Mouse (Mus musculus) left cerebral cortex, postnatal 10 days (tissue): ENCODE measurements around the gene Klhdc1. TPM values are rescaled to one million over a fixed set of nuclear protein-coding genes. Genes with fewer than 3 reads are reported as not detected.

Experiments
- DNase-seq, 2 experiments: peaks; one replicate each; pipeline ENCODE4 v3.0.0; 2021 to 2022; ENCODE audit warnings: low spot score in 2 of 2, mixed read lengths in 1 of 2; ENCODE audit errors: extremely low spot score in 1 of 2
- intact Hi-C: fragments of 180-260 bp; cut with DNase I; formaldehyde crosslinking; loops from one replicate; pipeline ENCODE4 v1.15.1; 2025
- total RNA-seq, 2 experiments: library from RNA; stranded (reverse); gene quantifications; 2 replicates each; pipeline ENCODE4 v1.2.3; 2021

Klhdc1 gene
- total RNA-seq, 2 experiments from 2014 or later = 15.0 to 16.7 TPM

- intact Hi-C loops = loop anchor here (5.0 kb wide), 1 partner anchor 64 kb away; no protein-coding TSS in a partner anchor
- no peak for DNase-seq
Observed at GRCm38 (mm10) chr12:69280915-69281314, 39.9 kb downstream of the Klhdc1 start.

- intact Hi-C loops = loop anchor here (5.0 kb wide), 1 partner anchor 66 kb away; no protein-coding TSS in a partner anchor
- no peak for DNase-seq
Observed at GRCm38 (mm10) chr12:69283146-69283545, 42.2 kb downstream of the Klhdc1 start.

- DNase-seq = no peak
- intact Hi-C loops = no loop called here
Observed at GRCm38 (mm10) chr12:69287535-69287934, 46.6 kb downstream of the Klhdc1 start.

DNA sequence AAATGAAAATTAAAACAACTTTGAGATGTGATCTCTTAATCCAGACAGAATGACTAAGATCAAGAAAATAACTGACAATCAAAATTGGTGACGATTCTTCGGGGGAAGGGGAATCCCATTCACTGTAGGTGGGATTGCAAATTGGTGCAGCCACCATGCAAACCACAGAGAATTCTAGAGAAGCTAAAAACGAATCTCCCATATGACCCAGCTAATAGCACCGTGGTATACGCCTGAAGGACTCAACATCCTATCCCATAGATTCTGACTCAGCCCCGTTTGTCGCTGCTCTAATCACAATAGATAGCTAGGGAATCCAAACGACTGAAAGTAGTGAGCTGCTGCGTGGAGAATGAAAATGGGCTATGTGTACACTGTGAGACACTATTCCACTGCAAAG is 47.7 kb downstream of the Klhdc1 start:
- no peak for DNase-seq
- intact Hi-C loops = no loop called here

GRCm38 (mm10) chr12:69292401-69292800 is 51.4 kb downstream of the Klhdc1 start:
- DNase-seq = no peak
- intact Hi-C loops = no loop called here

- DNase-seq = no peak
- intact Hi-C loops = no loop called here
Observed at GRCm38 (mm10) chr12:69293815-69294214, 52.8 kb downstream of the Klhdc1 start.

DNA sequence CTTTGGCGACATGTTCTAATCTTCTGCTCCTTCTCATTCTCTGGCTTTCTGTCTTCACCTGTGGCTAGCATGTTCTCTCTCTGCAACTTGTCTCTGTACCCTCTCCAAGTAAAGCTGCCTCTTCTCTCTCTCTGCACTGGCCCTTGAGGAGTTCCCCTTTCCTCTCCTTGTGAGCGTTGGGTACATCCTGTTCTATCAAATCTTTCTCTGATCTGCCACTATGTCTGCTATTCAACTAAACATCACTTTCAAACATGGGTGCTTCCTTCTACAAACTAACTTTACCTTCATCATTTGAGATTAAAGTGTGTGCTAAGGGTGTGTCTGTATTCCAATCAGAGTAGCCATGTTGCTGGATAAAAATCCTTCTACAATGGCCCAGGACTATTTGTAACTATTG is 54.0 kb downstream of the Klhdc1 start:
- intact Hi-C loops = loop anchor here (5.0 kb wide), 2 partner anchors 83 to 98 kb away; partner anchors contain the start of genes Dnaaf2 and Gm49383
- no peak for DNase-seq

DNA sequence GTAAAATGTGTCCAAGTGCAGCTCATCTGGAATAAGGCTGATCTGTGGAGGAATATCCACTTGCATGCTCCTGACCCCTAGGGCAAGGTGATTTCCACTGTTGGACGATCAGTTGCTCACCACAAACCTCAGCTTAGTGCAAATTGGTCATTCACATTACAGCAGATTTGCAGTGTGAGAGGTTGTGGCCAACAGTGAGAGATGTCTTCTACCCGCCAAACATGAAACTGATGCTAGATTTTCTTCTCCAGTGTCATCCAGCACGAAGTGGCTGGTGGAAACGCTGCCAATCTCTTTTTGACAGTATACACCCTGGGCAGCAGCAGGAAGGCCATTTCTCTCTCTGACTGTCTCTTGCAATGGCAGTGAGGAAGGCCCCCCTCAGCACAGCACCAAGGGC is 54.7 kb downstream of the Klhdc1 start:
- no peak for DNase-seq
- intact Hi-C loops = loop anchor here (5.0 kb wide), 2 partner anchors 83 to 98 kb away; partner anchors contain the start of genes Dnaaf2 and Gm49383

GRCm38 (mm10) chr12:69296511-69297410 is 55.8 kb downstream of the Klhdc1 start, which contains the start of gene Klhdc2:
Klhdc2 (plus strand) TSS chr12:69296681.
- intact Hi-C loops = loop anchor here (5.0 kb wide), 2 partner anchors 84 to 99 kb away; partner anchors contain the start of genes Dnaaf2 and Gm49383
- DNase-seq = peak; percentile 90 to 96

DNA sequence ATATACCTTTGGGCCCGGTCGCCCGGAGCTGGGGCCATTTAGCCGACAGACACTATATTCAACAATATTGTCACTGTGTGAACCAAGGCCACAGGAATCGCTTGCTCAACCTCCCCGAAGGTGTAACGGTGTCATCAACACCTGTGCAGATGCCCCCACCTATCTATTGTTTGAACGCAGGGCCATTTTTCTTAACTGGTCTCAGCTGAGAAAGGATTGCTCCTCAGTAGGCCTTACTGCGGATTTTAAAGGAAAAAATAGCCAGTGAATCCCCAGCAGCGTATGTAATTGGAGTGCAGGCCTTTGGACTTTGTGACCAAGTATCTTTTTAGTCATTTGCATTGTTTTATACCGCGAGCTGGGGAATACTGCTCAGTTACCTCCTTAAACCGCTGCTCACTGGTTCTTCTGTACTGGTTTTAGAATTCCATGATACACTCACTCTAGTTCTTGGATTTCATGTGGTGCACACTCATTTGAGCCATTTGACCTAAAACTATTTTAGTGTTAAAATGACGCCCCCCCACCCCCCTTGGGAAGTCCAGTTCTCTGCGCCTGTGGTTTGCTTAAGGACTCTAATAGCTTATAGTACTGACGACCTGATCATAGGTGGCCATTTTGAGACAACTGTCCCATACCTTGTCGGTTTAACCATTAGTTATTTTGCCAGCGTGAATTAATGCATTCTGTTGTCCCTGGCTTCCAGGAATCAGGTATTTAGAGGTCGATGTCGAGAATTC is 56.6 kb downstream of the Klhdc1 start:
- no peak for DNase-seq
- intact Hi-C loops = loop anchor here (5.0 kb wide), 2 partner anchors 85 to 100 kb away; partner anchors contain the start of genes Dnaaf2 and Gm49383

DNA sequence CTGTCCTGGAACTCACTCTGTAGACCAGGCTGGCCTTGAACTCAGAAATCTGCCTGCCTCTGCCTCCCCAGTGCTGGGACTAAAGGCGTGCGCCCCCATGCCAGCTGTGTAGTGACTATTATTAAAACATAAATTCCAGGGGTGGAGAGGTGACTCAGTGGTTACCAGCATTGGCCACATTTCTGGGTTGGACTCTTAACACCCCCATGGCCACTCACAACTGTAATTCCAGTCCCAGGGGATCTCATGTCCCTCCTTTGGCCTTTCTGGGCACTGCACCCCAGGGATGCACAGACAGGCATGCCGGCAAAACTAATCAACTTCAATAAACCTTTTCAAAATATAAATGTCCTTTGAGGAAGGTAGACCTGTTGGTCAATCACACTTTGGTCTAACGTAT is 57.3 kb downstream of the Klhdc1 start:
- intact Hi-C loops = loop anchor here (5.0 kb wide), 2 partner anchors 86 to 101 kb away; partner anchors contain the start of genes Dnaaf2 and Gm49383
- DNase-seq = no peak

GRCm38 (mm10) chr12:69299231-69299630 is 58.3 kb downstream of the Klhdc1 start:
- DNase-seq = peak in 1 of 2 experiments; percentile 60
- intact Hi-C loops = loop anchor here (5.0 kb wide), 2 partner anchors 87 to 102 kb away; partner anchors contain the start of genes Dnaaf2 and Gm49383

DNA sequence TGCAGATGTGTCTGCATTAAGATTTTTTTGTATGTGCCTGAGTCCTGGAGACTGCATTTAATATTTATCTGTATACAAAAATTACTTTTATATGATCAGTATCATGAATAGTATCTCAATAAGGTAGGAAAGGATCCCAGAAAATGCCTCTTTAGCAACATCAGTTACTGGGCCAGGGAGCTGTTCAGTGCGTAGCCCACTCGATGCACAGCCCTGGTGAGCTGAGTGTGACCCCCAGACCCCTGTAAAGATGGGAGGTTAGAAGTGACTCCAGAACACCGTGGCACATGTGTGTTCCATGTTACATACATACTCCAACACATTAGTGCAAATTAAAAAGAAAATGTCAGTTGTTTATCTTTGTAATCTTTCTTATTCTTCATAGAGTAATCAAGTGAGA is 58.9 kb downstream of the Klhdc1 start:
- intact Hi-C loops = loop anchor here (5.0 kb wide), 2 partner anchors 88 to 103 kb away; partner anchors contain the start of genes Dnaaf2 and Gm49383
- DNase-seq = no peak

DNA sequence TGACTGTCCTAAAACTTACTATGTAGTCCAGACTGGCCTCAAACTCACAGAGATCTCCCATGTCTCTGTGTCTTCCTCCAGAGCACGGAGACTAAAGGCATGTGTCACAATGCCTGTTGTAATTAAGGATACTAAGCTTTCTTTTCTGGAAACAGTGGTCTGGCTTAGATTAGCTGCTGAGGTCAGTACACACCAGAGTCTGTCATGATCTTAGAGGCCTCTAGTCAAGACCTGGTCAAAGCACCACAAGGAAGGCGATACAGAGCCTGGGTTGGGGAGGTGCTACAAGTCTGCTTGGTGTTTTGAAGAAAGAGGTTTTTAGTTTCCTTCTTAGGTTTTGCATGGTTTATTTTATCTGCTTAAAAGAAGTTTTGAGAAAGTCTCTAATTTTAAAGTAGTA is 59.4 kb downstream of the Klhdc1 start:
- no peak for DNase-seq
- intact Hi-C loops = no loop called here

- intact Hi-C loops = no loop called here
- DNase-seq = no peak
Observed at GRCm38 (mm10) chr12:69302171-69302570, 61.2 kb downstream of the Klhdc1 start.

GRCm38 (mm10) chr12:69304051-69304450 is 63.1 kb downstream of the Klhdc1 start:
- intact Hi-C loops = no loop called here
- DNase-seq = no peak

- intact Hi-C loops = loop anchor here (5.0 kb wide), 1 partner anchor 36 kb away; no protein-coding TSS in a partner anchor
- DNase-seq = no peak
Observed at GRCm38 (mm10) chr12:69306333-69306732, 65.4 kb downstream of the Klhdc1 start.

GRCm38 (mm10) chr12:69309659-69310058 is 68.7 kb downstream of the Klhdc1 start:
- no peak for DNase-seq
- intact Hi-C loops = loop anchor here (5.0 kb wide), 1 partner anchor 33 kb away; no protein-coding TSS in a partner anchor

DNA sequence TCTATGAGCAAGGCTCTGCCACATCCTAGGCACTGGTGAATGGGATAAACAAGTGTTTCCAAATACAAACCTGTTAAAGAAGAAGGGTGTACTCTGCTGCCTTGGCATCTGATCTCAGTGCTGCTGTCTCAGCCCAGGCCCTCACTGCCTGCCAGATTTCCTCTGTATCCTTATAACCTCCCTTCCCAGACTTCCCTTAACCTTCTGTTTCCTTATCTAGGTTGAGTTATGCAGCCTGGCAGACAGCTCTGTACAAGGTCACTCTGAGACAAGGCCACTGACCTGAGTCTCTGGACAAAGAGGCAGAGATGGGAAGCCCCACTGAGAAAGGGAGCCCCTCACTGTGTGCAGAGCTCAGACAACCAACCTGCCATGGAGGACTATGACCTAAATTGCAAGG is 77.5 kb downstream of the Klhdc1 start:
- intact Hi-C loops = no loop called here
- DNase-seq = no peak
